Mouse (Mus musculus) liver, embryonic 15.5 days (tissue): Measurements from ENCODE around the gene Tulp2. TPM values are rescaled to one million over a fixed set of nuclear protein-coding genes. Genes with fewer than 3 reads are reported as not detected.

Source experiments
- ATAC-seq: fragments of 200-750 bp; cut with Nextera tagmentation; 2 replicates; pipeline ENCODE4 v1.8.0; 2017; ENCODE audit warnings: moderate number of reproducible peaks, mild to moderate bottlenecking, moderate library complexity; ENCODE audit not compliant: insufficient read depth
- H3K27ac ChIP-seq: fragments of 300-500 bp; sonication (generic); replicated peaks from 2 replicates; pipeline ENCODE4 v1.5.1; 2015; ENCODE audit warnings: mild to moderate bottlenecking, inconsistent platforms
- H3K27me3 ChIP-seq: fragments of 300-500 bp; sonication (generic); 2 replicates; pipeline ENCODE4 v1.6.1; 2015; ENCODE audit warnings: mild to moderate bottlenecking, inconsistent platforms
- H3K36me3 ChIP-seq: fragments of 300-500 bp; sonication (generic); replicated peaks from 2 replicates; pipeline ENCODE4 v1.6.1; 2015; ENCODE audit warnings: moderate library complexity, mild to moderate bottlenecking, inconsistent platforms
- H3K4me1 ChIP-seq: fragments of 300-500 bp; sonication (generic); replicated peaks from 2 replicates; pipeline ENCODE4 v1.6.1; 2015; ENCODE audit warnings: inconsistent platforms
- H3K4me2 ChIP-seq: fragments of 300-500 bp; sonication (generic); 2 replicates; pipeline ENCODE4 v1.6.1; 2015; ENCODE audit warnings: moderate library complexity, mild to moderate bottlenecking, inconsistent platforms
- H3K4me3 ChIP-seq: fragments of 300-500 bp; sonication (generic); replicated peaks from 2 replicates; pipeline ENCODE4 v1.5.1; 2015; ENCODE audit warnings: mild to moderate bottlenecking, inconsistent platforms
- H3K9ac ChIP-seq: fragments of 300-500 bp; sonication (generic); 2 replicates; pipeline ENCODE4 v1.6.1; 2015; ENCODE audit warnings: moderate library complexity, mild to moderate bottlenecking, inconsistent platforms
- H3K9me3 ChIP-seq: fragments of 300-500 bp; sonication (generic); replicated peaks from 2 replicates; pipeline ENCODE4 v1.6.1; 2016; ENCODE audit warnings: inconsistent platforms
- WGBS: fragments of 180-500 bp; shearing (Covaris S2); methylation state at CpG from one replicate; pipeline ENCODE4 v1.1.7; 2015; ENCODE audit warnings: mixed read lengths; ENCODE audit not compliant: insufficient replicate concordance; 5-methylcytosine and 5-hydroxymethylcytosine counted together
- polyA plus RNA-seq: library from polyadenylated mRNA; unstranded; fragments of >200 nt; fragmentation: Nextera tagmentation; extraction: Ambion mirVana; gene quantifications from 2 replicates; pipeline ENCODE4 v1.2.1, GENCODE M21; 2015

Gene Tulp2
- polyA plus RNA-seq, result 0.58 and 0.62 TPM in 2 replicates

DNA sequence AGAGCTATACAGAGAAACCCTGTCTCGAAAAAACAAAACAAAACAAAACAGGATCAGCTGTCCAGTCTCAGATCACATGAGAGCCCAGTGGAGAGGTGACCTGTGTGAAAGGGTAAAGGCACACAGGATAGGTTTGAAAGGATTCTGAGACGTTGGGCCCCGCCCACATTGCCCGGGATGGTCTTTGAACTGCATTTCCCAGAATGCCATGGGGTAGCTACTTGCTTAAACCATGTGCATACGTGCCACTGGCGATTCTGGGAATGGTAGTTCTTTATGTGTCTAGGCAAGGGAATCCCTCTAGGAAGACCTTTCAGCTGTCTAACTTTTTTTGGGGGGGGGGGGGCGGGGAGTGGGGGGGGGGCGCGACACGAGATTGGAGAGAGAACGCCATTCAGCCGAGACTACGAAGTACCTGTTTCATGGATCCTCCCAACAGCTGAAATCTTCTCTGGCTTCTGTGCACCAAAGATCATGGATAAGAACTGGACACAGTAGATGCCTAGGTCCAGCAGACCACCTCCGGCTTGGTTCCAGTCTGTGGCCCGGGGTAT is at the start of gene Tulp2:
Tulp2 (plus strand) TSS at position 504 of the 554 bp plus-strand sequence.
- Histone ChIP-seq H3K4me3 (no peak within 1 kb of the TSS), H3K36me3 (0 out of 2 replicates have a peak, but pooled peaks cover 6% of the 10 kb centered on the region), H3K9me3 (no peaks in the 10 kb centered on the region), H3K9ac (no peak within 1 kb of the TSS), H3K4me2 (no peak within 1 kb of the TSS; the same call in 1 of the 2 replicates), H3K27ac (no peak within 1 kb of the TSS), H3K4me1 (peaks cover 32% of the 10 kb centered on the region), H3K27me3 (no peaks in the 10 kb centered on the region)
- peak; percentile 51; the same call in 1 of the 2 replicates for ATAC-seq
- WGBS, result 36% methylated on average over 15 of the region's 15 CpGs

DNA sequence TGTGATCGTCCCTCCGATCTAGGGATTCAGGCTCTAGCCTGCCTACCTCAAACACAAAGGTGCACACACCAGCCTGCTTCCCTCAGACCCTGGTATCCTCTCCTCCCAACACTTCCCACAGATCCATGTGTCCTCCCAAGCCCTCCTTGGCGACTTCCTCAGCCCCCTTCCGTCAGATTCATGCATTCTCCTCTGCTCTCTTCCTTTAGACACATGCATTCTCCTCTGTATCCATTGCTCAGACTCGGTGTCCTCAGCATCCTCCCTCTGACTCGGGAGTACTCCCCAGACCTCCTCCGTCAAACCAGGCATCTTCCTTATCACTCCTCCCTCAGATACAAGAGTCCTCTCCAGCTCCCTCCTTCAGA is 47.9 kb upstream of the Tulp2 start:
- Histone ChIP-seq H3K9ac (peak overlapping the region; percentile 65), H3K27ac (peak overlapping the region; percentile 91), H3K4me2 (peak overlapping the region; percentile 88), H3K36me3 (peaks cover 34% of the 10 kb centered on the region), H3K4me1 (peaks cover 58% of the 10 kb centered on the region), H3K9me3 (no peaks in the 10 kb centered on the region), H3K4me3 (peak overlapping the region; percentile 71), H3K27me3 (no peaks in the 10 kb centered on the region; the same call in 1 of the 2 replicates)
- under 1% methylated on average over 7 of the region's 7 CpGs for WGBS
- ATAC-seq, result no peak

DNA sequence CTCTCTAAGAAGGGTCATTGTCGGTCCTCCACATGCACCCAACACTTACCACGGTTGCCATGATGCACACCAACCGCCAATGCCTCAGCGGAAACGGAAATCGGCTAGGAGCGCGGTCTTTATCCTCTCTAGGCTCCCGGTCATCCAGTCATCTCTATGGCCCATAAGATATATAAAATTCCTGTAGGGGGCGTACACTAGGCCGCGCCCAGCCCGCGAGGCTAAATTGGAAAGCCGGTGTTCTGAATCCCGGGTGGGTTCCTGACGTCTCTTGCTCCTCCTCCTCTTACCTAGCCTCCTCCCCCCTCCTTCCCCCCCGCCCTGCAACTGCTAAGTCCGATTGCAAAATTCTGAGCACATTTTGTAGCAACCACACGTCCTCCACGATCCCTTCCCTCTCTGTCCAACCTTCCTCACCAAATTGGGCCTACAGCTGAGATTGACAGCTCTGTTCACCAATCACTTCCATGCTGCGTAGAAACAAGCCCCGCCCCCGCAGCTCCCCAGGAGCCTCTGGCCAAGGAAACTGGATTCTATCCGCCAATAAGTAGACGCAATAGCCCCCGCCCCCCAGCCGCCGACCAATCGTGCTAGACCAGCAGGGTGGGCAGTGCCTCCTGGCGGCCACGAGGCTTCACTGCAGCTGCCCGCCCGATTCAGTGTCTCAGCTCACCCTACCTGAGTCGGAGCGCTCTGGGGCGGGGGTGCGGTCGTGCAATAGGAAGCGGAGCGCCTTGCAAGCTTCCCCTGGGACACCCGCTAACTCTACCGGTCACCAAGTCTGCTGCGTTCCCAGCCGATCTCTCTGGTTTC is 47.3 kb upstream of the Tulp2 start, which contains the start of gene Gys1:
Gys1 (plus strand) TSS at position 642 of the 813 bp plus-strand sequence.
- Histone ChIP-seq H3K27me3 (no peaks in the 10 kb centered on the region; the same call in 1 of the 2 replicates), H3K4me1 (peaks cover 58% of the 10 kb centered on the region), H3K4me3 (peak within 1 kb of the TSS; percentile 71), H3K36me3 (peaks cover 28% of the 10 kb centered on the region), H3K9ac (peak within 1 kb of the TSS; percentile 65), H3K9me3 (no peaks in the 10 kb centered on the region), H3K27ac (peak within 1 kb of the TSS; percentile 91), H3K4me2 (peak within 1 kb of the TSS; percentile 88)
- WGBS, result under 1% methylated on average over 45 of the region's 45 CpGs
- peak; percentile 95 for ATAC-seq

DNA sequence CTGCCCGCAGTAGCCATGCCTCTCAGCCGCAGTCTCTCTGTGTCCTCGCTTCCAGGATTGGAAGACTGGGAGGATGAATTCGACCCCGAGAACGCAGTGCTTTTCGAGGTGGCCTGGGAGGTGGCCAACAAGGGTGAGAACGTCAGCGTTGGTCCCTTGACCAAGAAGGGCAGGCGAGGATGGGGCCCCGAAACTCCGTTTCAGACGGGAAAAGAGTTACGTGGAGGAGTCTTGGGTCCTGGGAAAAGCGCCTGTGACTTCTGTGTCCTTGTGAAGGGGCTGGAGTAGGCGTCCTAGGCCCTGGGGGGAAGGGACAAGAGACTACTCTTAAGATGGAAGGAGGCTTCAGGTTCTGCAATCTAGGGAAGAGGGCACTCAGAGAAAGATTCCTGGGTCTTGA is 46.6 kb upstream of the Tulp2 start:
- Histone ChIP-seq H3K27me3 (no peaks in the 10 kb centered on the region; the same call in 1 of the 2 replicates), H3K9me3 (no peaks in the 10 kb centered on the region), H3K9ac (peak overlapping the region; percentile 63), H3K4me3 (peak overlapping the region; percentile 71), H3K4me1 (peaks cover 58% of the 10 kb centered on the region), H3K4me2 (peak overlapping the region; percentile 88), H3K27ac (peak overlapping the region; percentile 71), H3K36me3 (peaks cover 24% of the 10 kb centered on the region)
- WGBS, result 4% methylated on average over 16 of the region's 16 CpGs
- ATAC-seq, result no peak

DNA sequence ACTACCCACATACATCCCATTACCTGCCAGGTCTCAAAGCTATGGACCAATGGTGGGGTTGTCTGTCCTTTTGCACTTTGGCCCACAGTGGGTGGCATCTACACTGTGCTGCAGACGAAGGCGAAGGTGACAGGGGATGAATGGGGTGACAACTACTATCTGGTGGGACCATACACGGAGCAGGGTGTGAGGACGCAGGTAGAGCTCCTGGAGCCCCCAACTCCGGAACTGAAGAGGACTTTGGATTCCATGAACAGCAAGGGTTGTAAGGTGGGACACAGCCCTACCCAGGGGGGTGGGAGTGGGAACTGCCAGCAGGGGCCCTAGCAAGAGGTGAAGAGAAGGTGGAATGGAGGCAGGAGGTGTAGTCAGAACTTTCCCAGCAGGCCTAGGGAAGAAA is 45.2 kb upstream of the Tulp2 start:
- Histone ChIP-seq H3K4me2 (0 out of 2 replicates have a peak overlapping the region, but pooled peaks have one; percentile 88), H3K4me3 (no peak overlapping the region), H3K4me1 (peaks cover 46% of the 10 kb centered on the region), H3K9me3 (no peaks in the 10 kb centered on the region), H3K27me3 (no peaks in the 10 kb centered on the region; the same call in 1 of the 2 replicates), H3K36me3 (peaks cover 18% of the 10 kb centered on the region), H3K9ac (no peak overlapping the region), H3K27ac (no peak overlapping the region)
- ATAC-seq, result no peak
- WGBS, result 73% methylated on average over 5 of the region's 5 CpGs

DNA sequence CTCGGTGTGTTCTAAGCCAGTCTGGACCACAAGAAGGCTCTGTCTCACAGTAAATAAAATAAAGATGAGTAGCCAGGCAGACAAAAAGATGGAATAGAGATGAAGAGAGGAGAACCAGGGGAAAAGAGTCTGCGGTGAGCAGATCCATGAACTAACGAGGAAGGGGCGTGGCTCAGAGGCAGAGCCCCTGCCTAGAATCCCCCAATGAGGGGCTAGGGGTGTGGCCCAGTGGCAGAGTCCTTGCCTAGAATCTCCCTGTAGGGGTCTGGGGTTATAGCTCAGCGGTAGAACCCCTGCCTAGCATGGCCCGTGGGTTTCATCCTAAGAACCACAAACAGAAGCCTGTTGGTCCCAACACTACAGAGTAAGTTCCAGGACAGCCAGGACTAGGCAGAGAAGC is 44.6 kb upstream of the Tulp2 start:
- no peak for ATAC-seq
- H3K9ac ChIP-seq, result no peak overlapping the region

DNA sequence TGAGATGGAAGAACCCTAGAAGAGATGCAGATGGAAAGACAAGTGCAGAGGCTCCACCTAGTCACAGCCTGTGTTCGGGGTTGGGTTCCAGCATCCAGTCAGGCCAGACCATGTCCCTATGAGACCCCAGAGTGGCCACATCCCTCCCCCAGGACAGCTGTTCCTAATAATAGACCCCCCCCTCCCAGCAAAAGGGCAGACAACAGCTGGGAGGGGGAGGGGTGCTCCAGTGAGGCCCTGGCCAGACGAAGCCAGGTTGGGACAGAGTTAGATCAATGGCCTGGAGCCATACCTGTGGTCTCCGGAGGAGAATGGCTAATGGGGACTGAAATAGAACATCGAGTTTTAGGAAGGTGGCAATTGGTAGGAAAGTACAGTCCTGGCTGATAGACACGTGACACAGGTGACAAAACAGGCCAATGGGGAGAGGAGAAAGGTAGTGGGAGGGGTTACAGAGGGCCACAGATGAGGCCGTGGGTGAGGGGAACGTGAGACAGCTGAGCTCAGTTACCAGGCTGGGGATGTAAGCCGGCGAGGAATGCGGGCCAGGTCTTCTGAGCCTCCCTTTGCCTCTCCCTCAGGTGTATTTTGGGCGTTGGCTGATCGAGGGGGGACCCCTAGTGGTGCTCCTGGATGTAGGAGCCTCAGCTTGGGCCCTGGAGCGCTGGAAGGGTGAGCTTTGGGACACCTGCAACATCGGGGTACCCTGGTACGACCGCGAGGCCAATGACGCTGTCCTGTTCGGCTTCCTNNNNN is 44.0 kb upstream of the Tulp2 start, which contains the start of gene Ruvbl2:
Ruvbl2 (minus strand) TSS at position 576 of the 756 bp plus-strand sequence.
- ATAC-seq, result no peak
- 50% methylated on average over 19 of the region's 19 CpGs for WGBS
- H3K9me3 ChIP-seq, result no peaks in the 10 kb centered on the region
- H3K4me3 ChIP-seq, result no peak within 1 kb of the TSS
- no peaks in the 10 kb centered on the region; the same call in 1 of the 2 replicates for H3K27me3 ChIP-seq
- no peak within 1 kb of the TSS for H3K4me2 ChIP-seq
- peaks cover 10% of the 10 kb centered on the region; the same call in 1 of the 2 replicates for H3K36me3 ChIP-seq
- H3K27ac ChIP-seq, result no peak within 1 kb of the TSS
- H3K4me1 ChIP-seq, result peaks cover 36% of the 10 kb centered on the region
- H3K9ac ChIP-seq, result no peak within 1 kb of the TSS

More for the DNA sequence above, 44.6 kb upstream of the Tulp2 start:
- peaks cover 40% of the 10 kb centered on the region for H3K4me1 ChIP-seq
- 45% methylated on average over 6 of the region's 6 CpGs for WGBS
- H3K4me2 ChIP-seq, result no peak overlapping the region
- H3K36me3 ChIP-seq, result peaks cover 12% of the 10 kb centered on the region
- H3K9me3 ChIP-seq, result no peaks in the 10 kb centered on the region
- no peaks in the 10 kb centered on the region; the same call in 1 of the 2 replicates for H3K27me3 ChIP-seq
- H3K4me3 ChIP-seq, result no peak overlapping the region
- no peak overlapping the region for H3K27ac ChIP-seq

DNA sequence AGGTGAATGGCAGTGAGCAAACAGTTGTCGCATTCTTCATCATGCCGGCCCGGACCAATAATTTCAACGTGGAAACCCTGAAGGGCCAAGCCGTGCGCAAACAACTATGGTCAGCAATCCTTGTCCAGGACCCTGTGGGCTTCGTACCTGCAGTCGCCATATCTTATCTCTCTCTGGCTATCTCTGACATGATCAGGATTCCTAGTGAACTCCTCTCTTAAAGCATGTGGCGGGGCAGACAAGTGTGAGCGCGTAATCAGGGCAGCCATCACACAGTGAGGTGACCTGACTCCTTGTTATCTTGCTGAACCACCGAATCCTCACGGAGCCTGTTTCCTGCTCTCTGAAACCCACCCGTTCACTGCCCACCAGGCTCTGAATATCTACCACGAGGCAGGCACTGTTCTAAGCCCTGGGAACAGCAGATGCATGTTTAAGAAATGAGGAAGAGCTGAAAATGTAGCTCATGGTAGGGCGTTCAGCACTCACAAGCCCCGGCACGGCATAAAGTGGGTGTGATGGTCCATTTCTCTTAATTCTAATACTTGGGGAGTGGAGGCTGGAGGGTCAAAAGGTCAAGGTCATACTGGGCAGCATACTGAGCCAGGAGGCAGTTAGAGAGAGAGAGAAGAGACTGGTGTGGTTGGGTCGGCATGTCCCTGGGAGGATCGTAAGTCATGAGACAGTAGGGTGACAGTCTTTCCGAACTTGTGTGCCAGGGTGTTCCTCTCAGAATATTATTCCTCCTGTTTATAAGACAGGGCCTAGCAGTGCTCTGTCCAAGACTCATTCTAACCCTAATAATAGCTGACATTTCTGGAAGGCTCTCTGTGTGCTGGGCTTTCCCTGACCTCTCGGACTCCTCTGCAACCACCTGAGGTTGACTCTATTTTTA is 37.9 kb upstream of the Tulp2 start:
- Histone ChIP-seq H3K4me1 (peaks cover 10% of the 10 kb centered on the region), H3K4me3 (no peak overlapping the region), H3K4me2 (no peak overlapping the region), H3K36me3 (peaks cover 17% of the 10 kb centered on the region), H3K9me3 (no peaks in the 10 kb centered on the region), H3K9ac (no peak overlapping the region), H3K27ac (no peak overlapping the region), H3K27me3 (no peaks in the 10 kb centered on the region)
- no peak for ATAC-seq
- 51% methylated on average over 22 of the region's 22 CpGs for WGBS

DNA sequence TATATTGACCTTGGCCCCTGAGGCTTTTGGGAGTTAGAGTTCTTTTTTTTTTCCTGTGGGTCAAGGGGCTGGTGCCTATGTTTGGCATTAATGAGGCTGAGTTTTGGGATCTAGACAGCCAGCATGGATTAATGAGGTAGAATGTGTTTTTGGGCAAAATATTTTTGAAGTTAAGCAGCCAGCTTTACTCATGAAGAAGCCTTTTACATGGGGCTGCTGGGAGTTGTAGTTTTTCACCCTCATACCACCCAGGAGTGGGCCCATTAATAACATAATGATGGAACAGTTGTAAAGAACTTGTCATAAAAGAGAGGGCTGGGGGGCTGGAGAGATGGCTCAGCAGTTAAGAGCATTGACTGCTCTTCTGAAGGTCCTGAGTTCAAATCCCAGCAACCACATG is 35.1 kb upstream of the Tulp2 start:
- H3K36me3 ChIP-seq, result peaks cover 9% of the 10 kb centered on the region
- no peaks in the 10 kb centered on the region for H3K9me3 ChIP-seq
- H3K27ac ChIP-seq, result no peak overlapping the region
- no peak overlapping the region for H3K4me2 ChIP-seq
- no peak overlapping the region for H3K4me3 ChIP-seq
- H3K27me3 ChIP-seq, result no peaks in the 10 kb centered on the region
- no peak for ATAC-seq
- H3K4me1 ChIP-seq, result peaks cover 18% of the 10 kb centered on the region
- H3K9ac ChIP-seq, result no peak overlapping the region

DNA sequence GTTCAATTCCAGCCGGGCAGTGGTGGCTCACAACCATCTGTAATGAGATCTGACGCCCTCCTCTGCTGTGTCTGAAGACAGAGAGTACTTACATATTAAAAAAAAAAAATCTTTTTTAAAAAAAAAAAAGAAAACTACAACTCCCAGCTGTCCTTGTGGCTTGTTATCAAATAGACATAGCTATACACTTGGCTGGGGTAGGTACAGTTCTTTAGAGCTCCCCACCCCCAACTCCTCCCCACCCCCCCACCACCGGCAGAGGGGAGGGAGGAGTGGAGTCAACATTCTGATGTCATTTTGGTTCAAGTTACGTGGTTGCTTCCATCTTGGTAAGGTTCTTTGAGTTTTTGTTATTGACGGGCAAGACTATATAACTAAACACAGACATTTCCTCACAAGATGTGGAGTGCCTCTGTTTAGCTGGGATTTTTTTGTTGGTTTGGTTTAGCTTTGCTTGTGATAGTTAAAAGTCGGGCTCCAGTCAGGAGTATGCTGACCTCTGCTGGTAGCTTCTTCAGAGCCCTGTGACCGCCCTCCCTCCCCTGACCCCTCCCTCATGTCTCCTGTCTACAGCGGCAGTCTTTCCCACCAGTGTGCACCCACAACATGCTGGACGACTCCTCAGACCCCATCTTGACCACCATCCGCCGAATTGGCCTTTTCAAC is 34.2 kb upstream of the Tulp2 start:
- Histone ChIP-seq H3K9me3 (no peaks in the 10 kb centered on the region), H3K4me1 (peaks cover 26% of the 10 kb centered on the region), H3K9ac (no peak overlapping the region; the same call in 1 of the 2 replicates), H3K27ac (no peak overlapping the region), H3K27me3 (no peaks in the 10 kb centered on the region), H3K36me3 (peaks cover 17% of the 10 kb centered on the region), H3K4me2 (peak overlapping the region; percentile 46), H3K4me3 (peak overlapping the region; percentile 21; the same call in 1 of the 2 replicates)
- WGBS, result 23% methylated on average over 11 of the region's 11 CpGs
- 0 out of 2 replicates have a peak, but pooled peaks have one; percentile 25 for ATAC-seq
